Mouse (Mus musculus) right cerebral cortex, postnatal 25 days (tissue): ENCODE measurements around the gene Olfr462.
"Not testable (repeated sequence)": the region's sequence is repeated elsewhere in the genome, so short reads cannot be mapped to it uniquely, and the experiment has no call there.

ENCODE experiments used
- DNase-seq: peaks from one replicate; pipeline ENCODE4 v3.0.0; 2022

Gene Olfr462

DNA sequence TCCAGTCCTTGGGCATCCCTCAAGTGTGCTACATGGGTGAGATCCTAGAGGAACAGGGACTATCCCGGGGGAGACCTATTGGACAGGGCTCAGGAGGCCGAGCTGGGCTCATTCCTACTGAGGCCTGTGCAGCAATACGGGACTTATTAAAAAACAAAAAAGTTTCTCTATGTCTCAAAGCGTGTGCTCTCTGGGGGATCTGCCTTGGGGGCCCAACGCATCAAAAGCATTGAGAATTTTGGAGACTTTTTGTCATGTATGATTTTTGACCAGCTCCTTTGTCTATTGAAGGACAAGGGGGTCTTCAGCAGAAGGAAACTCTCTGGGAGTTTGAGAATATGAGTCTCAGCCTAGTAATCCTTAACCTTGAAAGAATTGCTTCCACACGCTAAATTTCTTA is at the start of gene Olfr462:
Gene Olfr462, minus strand, starts transcription at position 101 of the 400 bp plus-strand sequence.
- no peak for DNase-seq

DNA sequence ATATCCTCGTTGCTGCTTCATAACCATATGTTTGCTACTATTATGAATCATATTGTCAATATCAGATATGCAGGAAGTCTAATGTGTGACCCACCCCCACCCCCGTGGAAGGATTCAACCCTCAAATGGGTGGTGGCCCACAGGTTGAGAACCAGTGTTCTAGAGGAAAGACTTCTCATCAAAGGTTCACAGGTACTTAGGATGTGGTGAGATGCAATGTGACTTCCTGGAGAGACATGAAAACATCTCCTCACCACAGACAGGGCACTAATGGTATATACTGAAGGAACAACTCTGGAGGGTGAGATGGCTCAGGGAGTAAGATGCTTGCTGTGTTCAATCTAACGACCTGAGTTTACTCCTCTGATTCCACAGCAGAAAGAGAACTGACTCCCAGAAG is 43.4 kb upstream of the Olfr462 start:
- DNase-seq = no peak

DNA sequence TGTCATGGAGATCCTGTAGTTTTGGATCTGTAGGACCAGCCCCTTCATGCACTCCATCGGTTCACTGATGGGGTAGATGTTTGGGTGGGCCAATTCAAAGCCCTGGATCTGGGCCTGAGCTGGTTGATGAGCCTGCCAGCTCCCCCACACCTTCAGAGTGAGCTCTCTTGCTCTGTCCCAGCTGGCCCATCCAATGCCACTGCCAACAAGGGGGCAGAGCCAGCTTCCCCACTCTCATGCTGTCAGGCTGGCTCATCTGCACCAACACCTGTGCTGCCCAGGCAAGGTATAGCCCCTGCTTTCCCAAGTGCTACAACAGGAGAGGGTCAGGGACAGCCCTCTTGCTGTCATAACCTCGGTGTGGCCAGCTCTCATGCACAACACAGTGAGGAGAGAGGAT is 41.7 kb upstream of the Olfr462 start:
- DNase-seq = no peak

DNA sequence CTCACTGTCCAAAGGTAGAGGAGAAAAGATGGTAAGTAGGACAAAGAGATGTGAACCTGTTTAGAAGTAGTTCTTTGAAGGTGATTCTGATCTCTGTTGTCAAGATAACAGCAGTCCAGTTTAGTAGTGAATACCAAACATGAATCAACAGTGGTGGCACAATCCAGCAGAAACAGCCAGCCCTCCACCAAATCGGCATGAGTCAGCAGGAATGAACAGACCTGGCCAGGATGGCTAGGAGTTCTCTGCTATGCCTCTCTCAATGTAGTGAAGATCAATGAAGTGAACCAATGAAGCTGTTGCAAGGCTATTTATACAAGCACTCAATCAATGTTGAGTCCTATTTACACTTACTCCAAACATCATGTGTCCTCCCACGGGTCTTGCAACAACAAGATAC is 38.3 kb upstream of the Olfr462 start:
- DNase-seq = no peak

DNA sequence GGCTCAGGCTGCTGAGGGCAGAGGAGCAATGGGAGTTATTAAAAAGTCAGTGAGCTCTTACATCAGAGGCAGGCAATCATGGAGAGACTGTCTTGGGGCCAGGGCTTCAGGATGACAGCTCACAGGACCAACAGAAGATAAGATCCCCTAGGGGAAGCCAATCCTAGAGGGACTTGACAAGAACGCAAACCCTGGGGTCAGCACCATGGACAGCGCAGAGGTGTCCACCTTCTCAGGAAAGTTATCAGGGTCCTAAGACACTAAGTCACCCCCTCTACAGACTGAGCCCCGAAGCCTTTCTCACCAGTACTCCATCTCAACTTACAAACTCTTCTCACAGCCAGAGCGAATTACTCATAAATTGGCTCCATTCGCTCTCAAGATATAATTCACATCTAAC is 28.9 kb upstream of the Olfr462 start, which contains the start of gene Olfr464:
Gene Olfr464, minus strand, starts transcription at position 2 of the 400 bp plus-strand sequence.
- DNase-seq = no peak

GRCm38 (mm10) chr11:87920301-87920700 is 28.2 kb upstream of the Olfr462 start:
- no peak for DNase-seq

DNA sequence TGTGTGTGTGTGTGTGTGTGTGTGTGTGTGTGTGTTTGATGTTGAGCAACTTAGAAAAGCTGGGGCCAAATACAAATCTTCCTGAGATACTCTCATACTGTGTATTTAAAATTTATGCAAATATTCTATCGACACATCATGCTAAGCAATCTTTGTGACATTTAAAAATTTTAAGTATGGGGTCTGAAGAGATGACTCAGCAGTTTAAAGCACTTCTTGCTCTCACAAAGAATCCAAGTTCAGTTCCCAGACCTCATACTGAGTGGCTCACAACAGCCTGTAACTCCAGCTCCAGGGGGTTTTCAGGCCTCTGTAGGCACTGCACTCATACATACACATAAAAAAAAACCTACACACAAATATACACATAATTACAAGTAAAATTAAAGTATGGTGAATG is 23.9 kb upstream of the Olfr462 start:
- no peak for DNase-seq

DNA sequence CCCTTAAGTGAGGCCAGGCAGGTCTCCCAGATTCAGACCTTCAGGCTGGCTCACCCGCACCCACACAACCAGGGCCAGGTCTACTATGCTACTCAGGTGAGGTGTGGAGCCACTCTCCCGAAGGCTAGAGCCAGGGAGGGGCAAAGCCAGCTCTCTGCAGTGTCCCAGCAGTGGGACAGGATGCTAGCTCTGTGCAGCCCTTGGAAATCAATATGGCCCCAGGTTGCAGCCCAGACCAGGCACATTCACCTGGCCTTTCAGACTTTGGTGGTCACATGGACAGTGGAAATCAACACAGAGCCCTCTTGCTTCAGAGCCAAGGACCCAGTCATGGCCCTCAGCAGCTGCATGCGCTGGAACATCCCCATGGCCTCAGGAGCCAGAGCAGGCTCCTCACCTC is 12.3 kb upstream of the Olfr462 start:
- no peak for DNase-seq

GRCm38 (mm10) chr11:87897287-87897686 is 5.2 kb upstream of the Olfr462 start, which contains the start of gene Olfr463:
Gene Olfr463 (minus strand): TSS chr11:87897387.
- no peak for DNase-seq

DNA sequence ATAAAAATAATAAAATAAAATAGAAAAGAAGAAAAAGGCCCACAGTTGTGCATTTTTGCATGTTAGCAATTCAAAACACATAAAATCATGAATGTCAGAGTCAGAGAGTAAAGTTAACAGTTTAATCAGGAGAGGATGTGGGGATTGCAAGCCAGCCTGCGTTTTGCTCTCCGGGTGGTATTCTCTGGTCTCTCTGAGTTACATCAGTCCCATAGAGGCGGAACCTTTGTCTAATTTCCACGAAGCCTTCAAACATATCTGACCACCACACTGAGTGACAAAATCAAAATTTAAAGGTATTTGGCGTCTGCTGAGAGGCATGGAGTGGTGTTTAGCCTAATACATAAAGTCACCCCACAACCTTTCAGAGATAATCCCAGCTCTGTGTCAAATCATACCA is 7.2 kb downstream of the Olfr462 start:
- no peak for DNase-seq

GRCm38 (mm10) chr11:87883493-87883892 is 8.6 kb downstream of the Olfr462 start:
- DNase-seq = no peak

- DNase-seq = no peak
These were observed 10.4 kb downstream of the Olfr462 start for GRCm38 (mm10) chr11:87881714-87882113.

DNA sequence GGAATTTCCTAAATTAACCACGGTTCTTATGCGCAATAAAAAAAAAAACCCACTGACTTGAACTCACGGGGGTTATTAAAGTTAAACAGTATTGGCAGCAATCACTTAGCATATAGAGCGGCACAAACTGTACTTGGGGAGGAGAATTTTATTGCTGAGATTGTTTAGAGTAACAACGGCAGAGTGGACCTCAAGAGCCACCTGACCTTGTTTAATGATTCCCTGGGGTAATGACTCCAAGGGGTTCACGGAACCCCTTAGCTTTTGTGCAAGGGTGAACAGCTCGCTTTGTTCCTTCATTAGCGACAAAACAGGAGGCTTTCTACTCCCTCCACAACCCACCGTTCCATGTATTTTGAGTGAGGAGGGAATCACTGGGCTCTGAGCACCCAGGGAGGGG is 12.2 kb downstream of the Olfr462 start:
- DNase-seq = no peak

GRCm38 (mm10) chr11:87875436-87875835 is 16.6 kb downstream of the Olfr462 start, which contains the start of gene Epx:
Gene Epx (minus strand): TSS chr11:87875536.
- DNase-seq = no peak

DNA sequence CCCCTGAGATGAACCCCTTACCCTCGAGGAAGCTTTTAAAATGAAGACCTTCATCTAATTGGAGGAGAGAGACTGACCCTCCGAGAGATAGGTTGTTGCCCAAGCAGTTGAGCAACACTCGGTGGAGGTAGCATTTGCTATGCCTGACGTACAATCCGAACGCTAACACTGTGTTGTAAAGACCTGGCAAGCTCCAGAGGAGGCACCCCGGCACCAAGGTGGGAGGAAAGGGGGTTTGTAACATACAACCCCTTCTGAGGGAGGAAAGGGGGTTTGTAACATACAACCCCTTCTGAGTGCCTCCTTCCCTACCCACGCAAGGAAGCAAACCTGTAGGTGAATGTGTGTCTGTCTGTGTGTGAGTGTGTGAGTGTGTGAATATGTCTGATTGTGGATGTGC is 20.3 kb downstream of the Olfr462 start:
- no peak for DNase-seq

GRCm38 (mm10) chr11:87870096-87870495 is 22.0 kb downstream of the Olfr462 start:
- DNase-seq = no peak

DNA sequence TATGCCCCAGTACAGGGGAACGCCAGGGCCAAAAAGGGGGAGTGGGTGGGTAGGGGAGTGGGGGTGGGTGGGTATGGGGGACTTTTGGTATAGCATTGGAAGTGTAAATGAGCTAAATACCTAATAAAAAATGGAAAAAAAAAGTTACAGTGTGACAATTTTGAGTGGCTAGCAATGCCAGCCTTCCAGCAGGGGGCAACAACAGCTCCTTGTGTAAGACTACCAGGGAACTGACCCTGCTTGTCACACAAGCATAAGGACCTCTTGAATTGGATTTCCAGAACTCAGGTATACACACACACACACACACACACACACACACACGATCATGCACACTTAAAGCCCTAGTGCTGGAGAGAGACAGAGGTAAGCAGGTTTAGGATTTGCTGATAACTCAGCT is 25.2 kb downstream of the Olfr462 start:
- not testable (repeated sequence) for DNase-seq

DNA sequence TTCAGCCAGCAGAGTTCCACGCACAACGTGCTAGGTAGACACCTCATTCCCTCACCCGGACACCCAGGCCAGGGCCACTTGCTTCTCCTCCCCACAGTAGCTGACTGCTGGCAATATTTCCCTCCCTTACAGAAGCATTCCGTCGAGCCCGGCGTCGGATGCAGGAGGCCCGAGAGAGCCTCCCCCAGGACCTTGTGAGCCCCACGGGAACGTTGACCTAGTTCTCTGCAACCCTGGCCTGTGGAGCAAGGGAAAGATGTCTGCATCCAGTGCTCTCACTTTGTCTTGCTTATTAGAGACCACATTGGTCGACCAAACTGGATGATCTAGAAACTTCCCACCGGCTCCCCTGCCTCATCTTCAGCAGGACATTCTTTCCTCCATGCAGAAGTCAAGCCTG is 29.3 kb downstream of the Olfr462 start:
- no peak for DNase-seq

GRCm38 (mm10) chr11:87860426-87860825 is 31.6 kb downstream of the Olfr462 start:
- no peak for DNase-seq

DNA sequence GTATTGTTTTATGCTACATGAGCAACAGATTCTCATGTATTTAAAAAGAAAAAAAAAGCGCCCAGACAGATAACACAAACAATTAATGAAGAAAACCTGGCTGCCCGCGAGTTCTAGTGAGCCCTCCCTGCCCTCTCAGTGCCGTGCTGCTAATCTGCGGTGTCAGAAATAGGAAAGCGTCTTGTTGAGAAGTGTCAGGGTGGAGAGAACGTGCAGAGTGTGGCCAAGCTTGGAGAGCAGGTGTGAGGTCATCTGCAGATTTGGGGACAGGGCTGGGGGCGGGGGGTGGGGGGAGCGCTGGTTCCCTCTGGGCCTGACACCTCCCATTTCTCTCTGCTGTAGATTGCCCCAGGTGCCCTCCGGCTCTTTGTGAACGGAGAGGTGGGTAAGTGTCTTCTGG is 32.8 kb downstream of the Olfr462 start:
- DNase-seq = no peak

DNA sequence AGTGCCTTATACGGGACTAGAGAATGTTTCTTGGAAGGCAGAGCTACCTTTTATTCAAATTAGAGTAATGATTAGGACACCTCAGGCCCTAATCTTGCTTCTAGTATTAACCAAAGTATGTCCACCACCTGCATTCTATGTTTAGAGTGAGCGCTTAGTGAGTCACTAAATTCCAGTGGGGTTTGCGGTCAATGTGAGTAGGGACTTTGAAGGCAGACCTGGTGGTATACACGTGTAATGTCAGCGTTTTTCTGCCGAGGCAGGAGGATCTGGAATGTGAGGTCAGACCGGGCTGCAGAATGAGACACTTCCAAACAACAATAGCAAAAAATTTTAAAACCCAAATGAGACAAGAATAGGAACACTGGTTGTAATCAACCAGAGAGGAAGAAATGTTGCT is 37.5 kb downstream of the Olfr462 start:
- no peak for DNase-seq

DNA sequence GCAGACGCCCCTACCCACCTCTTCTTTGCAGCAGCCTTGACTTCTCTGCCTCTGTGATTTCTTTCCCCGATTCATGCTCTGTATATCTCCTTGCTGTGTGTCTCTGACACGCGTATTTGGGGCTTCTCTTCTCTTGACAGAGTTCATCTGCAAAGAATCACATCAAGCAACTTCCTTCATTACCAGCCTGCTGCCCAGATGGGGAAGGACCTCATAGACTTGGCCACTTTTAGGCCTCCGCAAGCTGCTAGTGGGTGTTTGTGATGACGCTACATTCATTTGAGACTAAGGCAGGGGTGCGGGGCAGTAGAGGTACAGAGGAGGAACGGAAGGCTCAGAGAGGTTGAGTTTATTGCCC is 38.5 kb downstream of the Olfr462 start:
- DNase-seq = peak; percentile 34

- DNase-seq = peak; percentile 92
These were observed 39.1 kb downstream of the Olfr462 start, which contains the start of gene Mks1 for GRCm38 (mm10) chr11:87852690-87853596. Gene Mks1 (plus strand): TSS chr11:87853215.

DNA sequence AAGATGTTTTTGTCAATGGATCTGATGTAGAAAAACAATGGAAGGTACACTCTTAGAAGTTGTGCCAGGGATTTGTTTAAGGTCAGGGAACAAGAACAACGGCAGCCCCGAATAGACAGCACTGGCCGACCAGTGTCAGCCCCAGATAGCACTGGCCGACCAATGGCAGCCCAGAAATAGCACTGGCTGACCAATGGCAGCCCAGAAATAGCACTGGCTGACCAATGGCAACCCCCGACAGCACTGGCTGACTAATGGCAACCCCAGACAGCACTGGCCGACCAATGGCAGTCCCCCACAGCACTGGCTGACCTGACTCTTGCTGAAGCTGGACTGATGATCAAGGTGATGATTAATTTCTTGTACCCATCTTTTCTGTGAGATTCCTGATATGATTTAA is 44.2 kb downstream of the Olfr462 start:
- no peak for DNase-seq
